Mouse (Mus musculus): ENCODE data around the gene Gm3417.

DNA sequence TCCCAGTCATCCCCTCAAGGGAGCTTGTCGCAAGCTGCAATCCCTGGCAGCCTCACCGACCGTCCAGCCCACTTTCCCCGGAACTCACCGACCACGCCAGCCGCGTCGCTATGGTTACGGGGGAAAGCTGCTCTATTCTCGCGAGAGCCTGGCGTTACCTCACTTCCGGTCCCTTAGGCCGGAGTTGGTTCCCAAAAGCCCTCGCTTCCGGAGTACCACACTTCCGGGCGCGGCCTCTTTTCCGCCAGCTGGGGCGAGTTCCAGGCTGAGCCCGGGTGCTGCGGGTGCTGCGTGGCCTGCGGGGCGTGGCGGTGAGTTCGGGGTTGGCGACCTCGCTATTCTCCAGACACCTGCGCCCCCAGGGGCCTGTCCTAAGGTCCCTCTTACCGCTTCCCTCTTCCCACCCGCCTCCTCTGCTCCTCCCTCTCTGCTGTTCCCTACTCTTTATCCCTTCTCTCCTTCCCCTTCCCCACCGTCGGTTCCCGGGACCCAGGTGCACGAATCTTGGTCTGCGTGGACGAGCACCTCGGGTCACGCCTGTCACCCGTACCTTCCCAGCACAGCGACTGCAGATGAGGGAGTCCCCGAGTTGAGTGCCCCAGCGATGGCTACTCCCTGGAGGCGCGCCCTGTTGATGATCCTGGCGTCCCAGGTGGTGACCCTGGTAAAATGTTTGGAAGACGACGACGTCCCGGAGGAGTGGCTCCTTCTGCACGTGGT, 35.4 kb downstream of the Gm3417 start, which contains the start of the genes Wdr27 and 1600012H06Rik:
- no peak for TF ChIP-seq CTCF (IDR thresholded peaks at IDR 0.05; ENCODE audit: low read depth)
- TF ChIP-seq EP300 (optimal IDR thresholded peaks at IDR 0.05), result peak; percentile 99

Measured in stomach, postnatal 0 days (tissue).